Mouse (Mus musculus) yolk sac, embryonic 10.5 days (tissue): ENCODE measurements around the gene Slc5a9.
"Not testable (repeated sequence)": the region's sequence is repeated elsewhere in the genome, so short reads cannot be mapped to it uniquely, and the experiment has no call there.

ENCODE experiments used
- DNase-seq: peaks from one replicate; pipeline ENCODE4 v3.0.0-alpha.2; 2017; ENCODE audit warnings: low spot score

Slc5a9 gene

GRCm38 (mm10) chr4:111902775-111903174, at the start of gene Slc5a9:
Gene Slc5a9, minus strand, starts transcription at chr4:111902918.
- DNase-seq = no peak

GRCm38 (mm10) chr4:111919092-111919491, 16.4 kb upstream of the Slc5a9 start, which contains the start of gene Skint8:
Gene Skint8, plus strand, starts transcription at chr4:111919392.
- DNase-seq = no peak

GRCm38 (mm10) chr4:111907926-111908325, 5.2 kb upstream of the Slc5a9 start:
- DNase-seq = no peak

GRCm38 (mm10) chr4:111901473-111901872, 1.2 kb downstream of the Slc5a9 start:
- no peak for DNase-seq

GRCm38 (mm10) chr4:111900491-111900890, 2.2 kb downstream of the Slc5a9 start:
- not testable (repeated sequence) for DNase-seq

- peak; percentile 54 for DNase-seq
These were observed 4.2 kb downstream of the Slc5a9 start for GRCm38 (mm10) chr4:111898566-111898965.

- DNase-seq = no peak
These were observed 5.0 kb downstream of the Slc5a9 start for GRCm38 (mm10) chr4:111897755-111898154.

- DNase-seq = no peak
These were observed 10.6 kb downstream of the Slc5a9 start for GRCm38 (mm10) chr4:111892138-111892537.

GRCm38 (mm10) chr4:111886607-111887006, 16.1 kb downstream of the Slc5a9 start:
- peak; percentile 49 for DNase-seq

- peak; percentile 43 for DNase-seq
These were observed 16.7 kb downstream of the Slc5a9 start for GRCm38 (mm10) chr4:111886018-111886417.

GRCm38 (mm10) chr4:111883543-111883942, 19.2 kb downstream of the Slc5a9 start:
- DNase-seq = no peak

GRCm38 (mm10) chr4:111880112-111880875, 22.4 kb downstream of the Slc5a9 start:
- DNase-seq = no peak

- no peak for DNase-seq
These were observed 34.8 kb downstream of the Slc5a9 start for GRCm38 (mm10) chr4:111867743-111868401.

- no peak for DNase-seq
These were observed 36.0 kb downstream of the Slc5a9 start for GRCm38 (mm10) chr4:111866701-111867100.

- no peak for DNase-seq
These were observed 50.1 kb downstream of the Slc5a9 start for GRCm38 (mm10) chr4:111852626-111853025.

- DNase-seq = no peak
These were observed 63.8 kb downstream of the Slc5a9 start for GRCm38 (mm10) chr4:111838882-111839281.
